Mouse (Mus musculus): ENCODE measurements at regions not wholly inside any gene's neighbourhood (a gene's known extent, or its start where the extent isn't known, plus 50 kb on each side); places are given as distances from the start of the nearest gene placed in this dataset.

GRCm38 (mm10) chr10:14276631-14277030 lies 268.8 kb downstream of the Adgrg6 start:
- no peak overlapping the region for H3K27ac ChIP-seq (ENCODE audit: control insufficient read depth, insufficient read depth, low read depth, low read length)
- H3K36me3 ChIP-seq (ENCODE audit: control insufficient read depth, insufficient read depth, low read length), result no peaks in the 10 kb centered on the region
- no peaks in the 10 kb centered on the region for H3K4me1 ChIP-seq (ENCODE audit: control insufficient read depth, insufficient read depth, low read length)
- H3K27me3 ChIP-seq (ENCODE audit: control insufficient read depth, insufficient read depth, low read length), result no peaks in the 10 kb centered on the region
- no peak overlapping the region for H3K4me3 ChIP-seq (ENCODE audit: control insufficient read depth, low read depth, low read length)
- TF ChIP-seq CTCF (IDR thresholded peaks at IDR 0.05; ENCODE audit: control insufficient read depth, insufficient read depth, insufficient replicate concordance, low read depth, low read length) (no peak), POLR2A (IDR thresholded peaks at IDR 0.05; ENCODE audit: control insufficient read depth, low read depth, low read length) (no peak)

GRCm38 (mm10) chr10:14275477-14275876 lies 270.0 kb downstream of the Adgrg6 start:
- Histone ChIP-seq H3K4me3 (ENCODE audit: control insufficient read depth, low read depth, low read length) (no peak overlapping the region), H3K36me3 (ENCODE audit: control insufficient read depth, insufficient read depth, low read length) (no peaks in the 10 kb centered on the region), H3K4me1 (ENCODE audit: control insufficient read depth, insufficient read depth, low read length) (no peaks in the 10 kb centered on the region), H3K27me3 (ENCODE audit: control insufficient read depth, insufficient read depth, low read length) (no peaks in the 10 kb centered on the region), H3K27ac (ENCODE audit: control insufficient read depth, insufficient read depth, low read depth, low read length) (no peak overlapping the region)
- no peak for TF ChIP-seq POLR2A (IDR thresholded peaks at IDR 0.05; ENCODE audit: control insufficient read depth, low read depth, low read length)
- TF ChIP-seq CTCF (IDR thresholded peaks at IDR 0.05; ENCODE audit: control insufficient read depth, insufficient read depth, insufficient replicate concordance, low read depth, low read length), result no peak

- Histone ChIP-seq H3K27ac (ENCODE audit: control insufficient read depth, insufficient read depth, low read depth, low read length) (no peak overlapping the region), H3K27me3 (ENCODE audit: control insufficient read depth, insufficient read depth, low read length) (no peaks in the 10 kb centered on the region), H3K4me3 (ENCODE audit: control insufficient read depth, low read depth, low read length) (no peak overlapping the region), H3K36me3 (ENCODE audit: control insufficient read depth, insufficient read depth, low read length) (no peaks in the 10 kb centered on the region), H3K4me1 (ENCODE audit: control insufficient read depth, insufficient read depth, low read length) (no peaks in the 10 kb centered on the region)
- TF ChIP-seq CTCF (IDR thresholded peaks at IDR 0.05; ENCODE audit: control insufficient read depth, insufficient read depth, insufficient replicate concordance, low read depth, low read length), result no peak
- TF ChIP-seq POLR2A (IDR thresholded peaks at IDR 0.05; ENCODE audit: control insufficient read depth, low read depth, low read length), result no peak
These were observed 275.5 kb downstream of the Adgrg6 start for GRCm38 (mm10) chr10:14270008-14270407.

GRCm38 (mm10) chr10:14267641-14268040 lies 277.8 kb downstream of the Adgrg6 start:
- Histone ChIP-seq H3K4me3 (ENCODE audit: control insufficient read depth, low read depth, low read length) (no peak overlapping the region), H3K27ac (ENCODE audit: control insufficient read depth, insufficient read depth, low read depth, low read length) (no peak overlapping the region), H3K4me1 (ENCODE audit: control insufficient read depth, insufficient read depth, low read length) (no peaks in the 10 kb centered on the region), H3K27me3 (ENCODE audit: control insufficient read depth, insufficient read depth, low read length) (no peaks in the 10 kb centered on the region), H3K36me3 (ENCODE audit: control insufficient read depth, insufficient read depth, low read length) (no peaks in the 10 kb centered on the region)
- TF ChIP-seq POLR2A (IDR thresholded peaks at IDR 0.05; ENCODE audit: control insufficient read depth, low read depth, low read length) (no peak), CTCF (IDR thresholded peaks at IDR 0.05; ENCODE audit: control insufficient read depth, insufficient read depth, insufficient replicate concordance, low read depth, low read length) (no peak)

GRCm38 (mm10) chr10:14239670-14240069 lies 273.8 kb downstream of the Hivep2 start:
- no peak for TF ChIP-seq POLR2A (IDR thresholded peaks at IDR 0.05; ENCODE audit: control insufficient read depth, low read depth, low read length)
- no peak overlapping the region for H3K27ac ChIP-seq (ENCODE audit: control insufficient read depth, insufficient read depth, low read depth, low read length)
- H3K27me3 ChIP-seq (ENCODE audit: control insufficient read depth, insufficient read depth, low read length), result no peaks in the 10 kb centered on the region
- no peaks in the 10 kb centered on the region for H3K36me3 ChIP-seq (ENCODE audit: control insufficient read depth, insufficient read depth, low read length)
- no peaks in the 10 kb centered on the region for H3K4me1 ChIP-seq (ENCODE audit: control insufficient read depth, insufficient read depth, low read length)
- no peak overlapping the region for H3K4me3 ChIP-seq (ENCODE audit: control insufficient read depth, low read depth, low read length)

GRCm38 (mm10) chr10:14234896-14235604 lies 269.2 kb downstream of the Hivep2 start:
- H3K27me3 ChIP-seq (ENCODE audit: control insufficient read depth, insufficient read depth, low read length), result no peaks in the 10 kb centered on the region
- H3K36me3 ChIP-seq (ENCODE audit: control insufficient read depth, insufficient read depth, low read length), result no peaks in the 10 kb centered on the region
- H3K4me1 ChIP-seq (ENCODE audit: control insufficient read depth, insufficient read depth, low read length), result no peaks in the 10 kb centered on the region
- H3K27ac ChIP-seq (ENCODE audit: control insufficient read depth, insufficient read depth, low read depth, low read length), result no peak overlapping the region
- TF ChIP-seq CTCF (IDR thresholded peaks at IDR 0.05; ENCODE audit: control insufficient read depth, insufficient read depth, insufficient replicate concordance, low read depth, low read length) (no peak), POLR2A (IDR thresholded peaks at IDR 0.05; ENCODE audit: control insufficient read depth, low read depth, low read length) (no peak)
- no peak overlapping the region for H3K4me3 ChIP-seq (ENCODE audit: control insufficient read depth, low read depth, low read length)

GRCm38 (mm10) chr10:14234005-14234602 lies 268.2 kb downstream of the Hivep2 start:
- no peak for TF ChIP-seq CTCF (IDR thresholded peaks at IDR 0.05; ENCODE audit: control insufficient read depth, insufficient read depth, insufficient replicate concordance, low read depth, low read length)
- no peak for TF ChIP-seq POLR2A (IDR thresholded peaks at IDR 0.05; ENCODE audit: control insufficient read depth, low read depth, low read length)
- Histone ChIP-seq H3K27ac (ENCODE audit: control insufficient read depth, insufficient read depth, low read depth, low read length) (no peak overlapping the region), H3K27me3 (ENCODE audit: control insufficient read depth, insufficient read depth, low read length) (no peaks in the 10 kb centered on the region), H3K4me1 (ENCODE audit: control insufficient read depth, insufficient read depth, low read length) (no peaks in the 10 kb centered on the region), H3K36me3 (ENCODE audit: control insufficient read depth, insufficient read depth, low read length) (no peaks in the 10 kb centered on the region), H3K4me3 (ENCODE audit: control insufficient read depth, low read depth, low read length) (no peak overlapping the region)
